Mouse (Mus musculus): Measurements from ENCODE around the gene Mapkapk2.

- no peak for TF ChIP-seq EP300 (optimal IDR thresholded peaks at IDR 0.05)
- no peak for TF ChIP-seq CTCF (IDR thresholded peaks at IDR 0.05; ENCODE audit: low read depth)
Measured at GRCm38 (mm10) chr1:131103776-131104424, 6.3 kb upstream of the Mapkapk2 start.
